Mouse (Mus musculus) heart, embryonic 11.5 days (tissue): Measurements from ENCODE around the gene Ttc25. TPM values are rescaled to one million over a fixed set of nuclear protein-coding genes. Genes with fewer than 3 reads are reported as not detected.

ENCODE experiments used
- ATAC-seq: fragments of 200-750 bp; cut with Nextera tagmentation; replicated peaks from 2 replicates; pipeline ENCODE4 v1.8.0; 2017; ENCODE audit warnings: moderate library complexity; ENCODE audit not compliant: insufficient number of reproducible peaks, low FRiP score, low TSS enrichment
- H3K27ac ChIP-seq: fragments of 300-500 bp; sonication (generic); 2 replicates; pipeline ENCODE4 v1.5.1; 2014; ENCODE audit warnings: mild to moderate bottlenecking, low read depth, low read length
- H3K27me3 ChIP-seq: fragments of 300-500 bp; sonication (generic); 2 replicates; pipeline ENCODE4 v1.6.1; 2014; ENCODE audit warnings: mild to moderate bottlenecking, low read length, mixed read lengths; ENCODE audit not compliant: control insufficient read depth, insufficient read depth
- H3K36me3 ChIP-seq: fragments of 300-500 bp; sonication (generic); 2 replicates; pipeline ENCODE4 v1.6.1; 2014; ENCODE audit warnings: mild to moderate bottlenecking, low read length, moderate library complexity, mixed read lengths; ENCODE audit not compliant: control insufficient read depth, insufficient read depth
- H3K4me1 ChIP-seq: fragments of 300-500 bp; sonication (generic); 2 replicates; pipeline ENCODE4 v1.6.1; 2014; ENCODE audit warnings: low read length; ENCODE audit not compliant: control insufficient read depth, insufficient read depth
- H3K4me2 ChIP-seq: fragments of 300-500 bp; sonication (generic); 2 replicates; pipeline ENCODE4 v1.6.1; 2014; ENCODE audit warnings: mild to moderate bottlenecking, moderate library complexity
- H3K4me3 ChIP-seq: fragments of 300-500 bp; sonication (generic); 2 replicates; pipeline ENCODE4 v1.5.1; 2014; ENCODE audit warnings: low read depth, low read length
- H3K9ac ChIP-seq: fragments of 300-500 bp; sonication (generic); 2 replicates; pipeline ENCODE4 v1.6.1; 2014; ENCODE audit warnings: mild to moderate bottlenecking, low read depth, low read length, moderate library complexity
- H3K9me3 ChIP-seq: fragments of 300-500 bp; sonication (generic); replicated peaks from 2 replicates; pipeline ENCODE4 v1.6.1; 2016; ENCODE audit warnings: low read length; ENCODE audit not compliant: control insufficient read depth
- WGBS: fragments of 180-500 bp; shearing (Covaris S2); extraction: QIAGEN DNeasy Blood & Tissue Kit; methylation state at CpG from one replicate; pipeline ENCODE4 v1.1.7; 2014; ENCODE audit not compliant: insufficient replicate concordance; 5-methylcytosine and 5-hydroxymethylcytosine counted together
- polyA plus RNA-seq: library from polyadenylated mRNA; unstranded; fragments of >200 nt; fragmentation: Nextera tagmentation; extraction: Ambion mirVana; gene quantifications from 2 replicates; pipeline ENCODE4 v1.2.1, GENCODE M21; 2014

Ttc25 gene
- polyA plus RNA-seq, 1 experiment from 2014 or later: 0.31 TPM

DNA sequence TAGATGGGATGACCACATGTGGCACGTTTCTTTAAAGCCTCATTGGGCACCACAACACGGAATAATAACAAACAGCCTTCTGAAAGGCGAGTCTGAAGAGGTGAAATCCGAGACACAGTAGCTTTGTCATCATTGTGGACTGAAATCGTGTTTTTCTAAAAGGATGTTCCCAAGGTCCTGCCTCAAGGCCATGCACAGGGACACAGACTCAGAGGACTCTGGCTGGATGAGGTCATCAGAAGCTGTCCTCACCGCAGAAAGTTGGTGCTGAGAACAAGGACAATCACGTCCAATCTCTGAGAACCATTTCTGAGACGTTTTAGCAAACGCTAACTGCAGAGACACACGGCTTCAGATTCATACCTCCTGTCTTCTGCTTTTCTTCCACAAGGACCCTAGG lies 31.7 kb upstream of the Ttc25 start:
- H3K9ac ChIP-seq: no peak overlapping the region
- H3K4me3 ChIP-seq: no peak overlapping the region
- H3K4me1 ChIP-seq: no peaks in the 10 kb centered on the region
- WGBS: 82% methylated on average over 10 of the region's 10 CpGs
- H3K27me3 ChIP-seq: no peaks in the 10 kb centered on the region
- no peak for ATAC-seq
- H3K36me3 ChIP-seq: peaks cover 34% of the 10 kb centered on the region
- no peaks in the 10 kb centered on the region for H3K9me3 ChIP-seq
- H3K27ac ChIP-seq: no peak overlapping the region
- H3K4me2 ChIP-seq: no peak overlapping the region

DNA sequence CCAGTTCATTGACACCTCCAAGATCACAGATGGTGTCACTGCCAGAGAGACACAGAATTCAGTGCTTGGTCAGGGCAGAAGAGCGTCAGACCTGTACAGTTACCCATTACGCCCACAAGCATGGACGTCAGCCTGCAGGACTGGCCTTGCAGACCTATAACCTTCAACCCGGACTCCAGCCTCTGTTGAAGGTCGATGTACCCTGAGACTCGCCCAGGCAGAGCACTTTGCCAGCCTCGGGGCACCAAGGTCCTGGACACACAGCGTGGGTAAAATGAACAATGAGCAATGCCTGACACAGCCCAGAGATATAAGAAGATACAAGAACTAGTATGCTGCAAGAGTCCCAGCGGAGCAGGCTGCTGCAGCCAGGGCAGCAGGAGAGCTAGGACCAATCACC lies 30.3 kb upstream of the Ttc25 start:
- Histone ChIP-seq H3K9ac (no peak overlapping the region), H3K27me3 (no peaks in the 10 kb centered on the region), H3K4me2 (no peak overlapping the region), H3K4me3 (no peak overlapping the region), H3K27ac (no peak overlapping the region), H3K36me3 (peaks cover 40% of the 10 kb centered on the region), H3K9me3 (no peaks in the 10 kb centered on the region), H3K4me1 (no peaks in the 10 kb centered on the region)
- WGBS: 88% methylated on average over 9 of the region's 9 CpGs
- no peak for ATAC-seq

DNA sequence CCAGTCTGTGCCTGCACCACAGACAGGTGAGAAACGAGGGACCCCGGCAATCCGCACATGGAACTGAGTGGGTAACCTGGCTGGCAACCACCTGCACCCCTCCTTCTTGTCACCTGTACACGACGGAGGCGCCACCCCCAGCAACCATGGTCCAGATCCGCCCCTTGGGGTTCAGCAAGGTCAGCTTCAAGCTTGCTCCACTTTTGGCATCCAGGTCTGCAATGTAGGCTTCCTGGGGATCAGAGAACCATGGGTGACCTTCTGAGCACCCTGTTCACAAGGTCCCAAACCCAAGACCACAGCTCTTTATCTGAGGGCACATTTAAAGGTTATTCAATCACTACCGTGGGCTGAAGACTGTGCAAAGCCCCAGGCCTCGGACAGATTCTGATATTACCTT lies 29.6 kb upstream of the Ttc25 start:
- WGBS: 88% methylated on average over 9 of the region's 9 CpGs
- no peak for ATAC-seq
- H3K9me3 ChIP-seq: no peaks in the 10 kb centered on the region

DNA sequence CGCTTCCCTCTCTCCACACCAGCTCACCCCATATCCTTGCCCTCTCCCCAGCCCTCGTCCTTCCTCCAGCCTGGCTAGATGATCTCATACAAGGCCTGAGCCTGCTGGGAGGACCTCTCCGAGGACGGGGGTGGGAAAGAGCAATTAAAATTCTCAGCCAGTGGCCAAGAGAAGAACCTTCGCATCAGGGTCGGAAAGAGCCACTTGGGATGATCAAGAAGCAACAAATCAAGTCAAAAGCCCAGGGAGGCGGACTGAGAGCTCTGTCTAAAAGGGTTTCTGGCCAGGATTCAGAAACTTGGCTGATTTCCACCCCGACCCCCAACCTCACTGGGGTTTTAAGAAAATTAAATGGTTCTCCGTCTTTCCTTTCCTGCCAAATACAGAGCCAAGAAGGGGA lies 29.1 kb upstream of the Ttc25 start:
- Histone ChIP-seq H3K4me3 (no peak overlapping the region), H3K4me2 (no peak overlapping the region), H3K27me3 (no peaks in the 10 kb centered on the region), H3K4me1 (no peaks in the 10 kb centered on the region), H3K9me3 (no peaks in the 10 kb centered on the region), H3K9ac (no peak overlapping the region), H3K36me3 (peaks cover 41% of the 10 kb centered on the region), H3K27ac (no peak overlapping the region)
- WGBS: 84% methylated on average over 9 of the region's 9 CpGs
- no peak for ATAC-seq

More for the DNA sequence above, 29.6 kb upstream of the Ttc25 start:
- no peak overlapping the region for H3K4me3 ChIP-seq
- H3K27ac ChIP-seq: no peak overlapping the region
- H3K4me2 ChIP-seq: no peak overlapping the region
- H3K27me3 ChIP-seq: no peaks in the 10 kb centered on the region
- peaks cover 41% of the 10 kb centered on the region for H3K36me3 ChIP-seq
- no peak overlapping the region for H3K9ac ChIP-seq
- no peaks in the 10 kb centered on the region for H3K4me1 ChIP-seq

DNA sequence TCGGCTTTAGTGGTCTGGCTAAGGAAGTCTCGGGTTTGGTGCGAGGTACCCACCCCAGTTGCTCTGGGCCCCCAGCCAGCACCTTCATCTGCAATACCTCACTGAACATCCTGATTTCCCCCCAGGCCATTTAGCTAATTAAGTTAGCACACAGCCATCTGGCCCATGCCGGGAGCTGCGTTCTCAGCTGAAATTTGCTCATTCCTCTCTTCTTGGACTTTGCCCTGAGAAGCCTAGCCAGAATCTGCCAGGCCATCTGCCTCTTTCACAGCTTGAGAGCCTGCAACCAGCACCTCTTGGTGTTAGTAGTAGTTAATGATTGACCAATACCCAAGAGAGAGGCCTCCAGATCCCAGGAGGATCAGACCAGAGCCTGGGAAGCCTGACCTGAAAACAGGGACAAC lies 27.2 kb upstream of the Ttc25 start:
- H3K4me2 ChIP-seq: no peak overlapping the region
- 90% methylated on average over 5 of the region's 5 CpGs for WGBS
- H3K27me3 ChIP-seq: no peaks in the 10 kb centered on the region
- H3K4me1 ChIP-seq: no peaks in the 10 kb centered on the region
- H3K9me3 ChIP-seq: no peaks in the 10 kb centered on the region
- peaks cover 49% of the 10 kb centered on the region for H3K36me3 ChIP-seq
- no peak overlapping the region for H3K27ac ChIP-seq
- H3K9ac ChIP-seq: no peak overlapping the region
- ATAC-seq: no peak
- H3K4me3 ChIP-seq: no peak overlapping the region

DNA sequence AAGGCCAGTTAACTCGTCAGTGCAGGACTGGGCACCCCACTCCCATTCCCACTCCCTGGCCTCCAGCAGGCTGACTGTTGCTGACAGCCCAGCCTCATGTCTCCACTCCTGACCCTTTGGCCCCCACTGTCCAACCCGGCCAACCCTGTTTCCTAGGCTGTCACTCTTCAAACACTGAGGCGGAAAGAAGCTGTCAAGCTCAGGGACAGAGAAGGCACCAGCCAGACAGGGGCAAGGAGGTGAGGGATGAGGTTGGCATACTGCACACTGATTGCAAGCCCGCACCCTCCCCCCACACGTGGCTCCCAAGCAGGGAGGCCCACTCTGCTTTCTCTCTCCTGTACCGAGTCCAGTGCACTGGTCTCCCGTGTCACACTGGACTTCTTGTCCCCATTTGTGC lies 26.2 kb upstream of the Ttc25 start:
- Histone ChIP-seq H3K27ac (no peak overlapping the region), H3K36me3 (peaks cover 45% of the 10 kb centered on the region), H3K4me2 (no peak overlapping the region), H3K27me3 (no peaks in the 10 kb centered on the region), H3K9me3 (no peaks in the 10 kb centered on the region), H3K9ac (no peak overlapping the region), H3K4me3 (no peak overlapping the region), H3K4me1 (no peaks in the 10 kb centered on the region)
- ATAC-seq: no peak
- WGBS: 78% methylated on average over 7 of the region's 7 CpGs

DNA sequence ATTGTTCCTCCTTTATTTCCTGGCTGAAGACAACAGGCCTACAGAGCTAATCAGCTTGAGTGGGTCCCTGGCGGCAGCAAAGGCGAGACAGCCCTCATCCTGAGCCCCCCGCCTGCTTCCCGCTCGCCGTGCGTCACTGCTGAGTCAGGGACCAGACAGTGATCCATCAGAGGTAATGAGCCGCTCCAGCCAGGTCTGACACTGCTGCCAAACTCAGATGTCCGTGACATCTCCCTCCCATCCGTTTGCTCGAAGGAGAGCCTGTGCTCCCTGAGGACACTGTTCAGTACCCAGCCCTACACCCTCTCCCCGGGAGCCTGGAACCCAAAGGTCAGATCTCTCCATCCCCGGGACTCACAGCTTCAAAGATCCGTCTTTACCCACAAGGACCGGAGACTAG lies 24.6 kb upstream of the Ttc25 start:
- peaks cover 40% of the 10 kb centered on the region for H3K36me3 ChIP-seq
- no peak for ATAC-seq
- H3K9ac ChIP-seq: no peak overlapping the region
- 81% methylated on average over 15 of the region's 15 CpGs for WGBS
- H3K27ac ChIP-seq: no peak overlapping the region
- H3K27me3 ChIP-seq: no peaks in the 10 kb centered on the region
- no peak overlapping the region for H3K4me3 ChIP-seq
- H3K4me1 ChIP-seq: peaks cover 8% of the 10 kb centered on the region
- no peaks in the 10 kb centered on the region for H3K9me3 ChIP-seq
- H3K4me2 ChIP-seq: no peak overlapping the region

DNA sequence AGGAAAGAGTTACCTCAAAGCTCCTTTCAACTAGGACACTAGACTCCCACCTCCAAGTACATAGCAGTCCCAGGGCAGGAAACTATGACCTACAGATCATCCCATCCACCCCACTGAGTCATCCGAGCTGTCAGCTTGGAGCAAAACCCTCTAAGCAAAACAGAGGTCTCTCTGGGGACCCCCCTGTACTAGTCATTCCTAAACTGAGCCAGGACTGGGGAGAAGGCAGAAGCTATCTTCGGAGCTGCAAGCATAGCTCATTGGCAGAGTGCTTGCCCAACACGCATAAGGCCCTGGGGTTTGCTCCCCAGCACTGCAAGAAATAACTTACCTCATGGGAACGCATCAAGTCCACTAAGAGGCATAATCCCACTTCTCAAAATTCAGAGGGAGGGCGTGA lies 21.0 kb upstream of the Ttc25 start:
- peaks cover 25% of the 10 kb centered on the region for H3K4me1 ChIP-seq
- no peak for ATAC-seq
- H3K9me3 ChIP-seq: no peaks in the 10 kb centered on the region

DNA sequence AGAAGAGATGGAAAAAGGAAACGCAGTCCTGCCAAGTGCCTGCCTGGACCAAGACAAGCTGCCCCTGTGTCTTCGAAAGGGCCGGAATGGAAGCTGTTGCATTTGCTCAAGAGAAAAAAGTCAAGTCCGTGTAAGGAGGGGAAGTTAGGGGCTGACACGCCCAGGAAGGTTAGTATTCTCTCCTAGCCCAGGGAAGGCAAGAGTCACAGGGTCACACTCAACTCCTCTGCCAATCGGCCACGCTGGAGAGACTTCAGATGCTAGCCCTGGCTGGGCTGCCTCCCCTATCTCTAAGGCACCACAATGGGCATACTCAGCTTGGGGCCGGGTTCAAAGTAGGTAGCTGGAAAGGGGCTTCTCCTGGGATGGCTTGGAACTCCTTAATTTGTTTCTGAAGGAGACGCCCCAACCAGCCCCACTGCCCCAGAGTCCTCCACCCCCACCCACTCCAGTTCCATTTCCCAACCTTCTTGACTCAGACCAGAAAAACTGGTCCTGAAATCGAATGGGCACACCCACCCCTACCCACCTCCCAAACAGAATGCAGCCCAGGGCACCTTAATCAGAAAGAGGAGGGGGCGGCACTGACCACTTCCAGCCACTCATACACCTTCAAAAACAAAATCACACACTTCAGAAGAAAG lies 20.3 kb upstream of the Ttc25 start:
- peak overlapping the region; percentile 11; the same call in 1 of the 2 replicates for H3K9ac ChIP-seq
- no peak for ATAC-seq
- H3K4me1 ChIP-seq: peaks cover 25% of the 10 kb centered on the region

More for the DNA sequence above, 21.0 kb upstream of the Ttc25 start:
- Histone ChIP-seq H3K4me3 (no peak overlapping the region), H3K27ac (no peak overlapping the region), H3K27me3 (no peaks in the 10 kb centered on the region), H3K4me2 (no peak overlapping the region), H3K9ac (no peak overlapping the region; the same call in 1 of the 2 replicates), H3K36me3 (peaks cover 25% of the 10 kb centered on the region)
- whole genome bisulfite sequencing: 80% methylated on average over 5 of the region's 5 CpGs

More for the DNA sequence above, 20.3 kb upstream of the Ttc25 start:
- Histone ChIP-seq H3K4me3 (peak overlapping the region; percentile 89; the same call in 1 of the 2 replicates), H3K9me3 (no peaks in the 10 kb centered on the region), H3K36me3 (peaks cover 19% of the 10 kb centered on the region), H3K4me2 (peak overlapping the region; percentile 92), H3K27me3 (no peaks in the 10 kb centered on the region), H3K27ac (no peak overlapping the region)
- WGBS: 61% methylated on average over 11 of the region's 11 CpGs
